Mouse (Mus musculus) embryonic facial prominence, embryonic 12.5 days (tissue): Measurements from ENCODE around the gene Snapc1. TPM values are rescaled to one million over a fixed set of nuclear protein-coding genes. Genes with fewer than 3 reads are reported as not detected.

Experiments
- polyA plus RNA-seq: library from polyadenylated mRNA; unstranded; fragments of >200 nt; fragmentation: Nextera tagmentation; extraction: Ambion mirVana; gene quantifications from 2 replicates; pipeline ENCODE4 v1.2.1, GENCODE M21; 2016

Snapc1 gene
- polyA plus RNA-seq, 1 experiment from 2014 or later = 25.2 TPM

Other genes with a start within 250 kb of the Snapc1 start
- 119 and 121 TPM in 2 replicates for gene Hif1a, start 63.1 kb upstream of the Snapc1 start, polyA plus RNA-seq
- 11.9 and 16.6 TPM in 2 replicates for gene Gm49321, start 26.8 kb upstream of the Snapc1 start, polyA plus RNA-seq
- 7.7 and 9.6 TPM in 2 replicates for gene Syt16, start 33.2 kb downstream of the Snapc1 start, polyA plus RNA-seq